Mouse (Mus musculus) E14TG2a.4 (cell line): ENCODE data around the gene Fgd4.

Experiments used
- CTCF ChIP-seq: conservative IDR thresholded peaks from 2 replicates; pipeline ENCODE4 v1.5.1; 2014; ENCODE audit warnings: low read length
- NANOG ChIP-seq: IDR thresholded peaks from 2 replicates; pipeline ENCODE4 v1.6.1; 2014; ENCODE audit warnings: borderline replicate concordance, low read length, mixed read lengths
- POU5F1 ChIP-seq: IDR thresholded peaks from 2 replicates; pipeline ENCODE4 v1.6.1; 2014; ENCODE audit warnings: low read length, borderline replicate concordance

DNA sequence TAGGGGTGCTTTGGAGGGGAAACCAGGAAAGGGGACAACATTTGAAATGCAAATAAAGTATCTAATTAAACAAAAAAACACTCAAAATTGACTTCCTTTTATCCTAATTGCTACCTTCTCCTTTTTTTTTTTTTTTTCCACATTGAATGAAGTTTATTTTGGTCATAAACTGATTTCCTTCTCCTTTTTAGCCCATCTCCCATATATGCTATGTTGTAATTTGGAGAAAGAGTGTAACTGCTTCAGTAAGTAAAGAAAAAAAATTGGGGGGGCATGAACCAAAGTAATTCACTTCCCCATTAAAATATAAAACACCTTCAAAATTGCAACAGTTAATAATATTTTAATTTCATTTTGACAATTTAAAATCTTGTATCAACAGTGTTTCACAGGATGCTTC is 25.8 kb downstream of the Fgd4 start:
- TF ChIP-seq CTCF, result no peak
- TF ChIP-seq POU5F1, result no peak
- no peak for TF ChIP-seq NANOG
